ENCODE assay signal across 9 mouse cellular contexts in the genomic region with DNA sequence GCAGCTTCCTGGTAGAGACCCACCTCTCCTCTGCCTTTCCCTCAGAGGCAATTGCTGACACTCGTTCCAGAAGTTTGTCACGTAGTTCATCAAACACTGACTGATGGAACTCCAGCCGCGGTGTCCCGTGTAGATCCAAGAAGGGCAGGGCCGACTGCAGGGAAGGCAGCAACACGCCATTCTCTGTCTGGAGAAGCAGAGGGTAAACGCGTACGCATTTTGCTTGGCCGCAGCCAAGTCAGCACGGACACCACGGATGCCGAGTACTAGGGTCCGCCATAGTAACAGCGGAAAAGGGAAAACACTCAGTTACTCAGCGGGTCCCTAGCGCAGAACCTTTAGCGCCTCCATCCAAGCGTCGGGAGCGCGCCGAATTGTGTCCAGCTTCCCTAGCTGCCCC. TPM values are rescaled to one million over a fixed set of nuclear protein-coding genes. Genes with fewer than 3 reads are reported as not detected.
A peak's percentile ranks its signal among the peaks of the same experiment; 100 is the strongest.
DNase-seq lines count a peak whose midpoint lies in the region; ATAC-seq and TF ChIP-seq lines count a peak whose summit lies in the region.
"Had no signal": no experiment of that assay in that cellular context is flagged by ENCODE, and none has a peak within 500 bp of the region (broad histone marks: within the 10 kb centered on the region; RNA-seq: fewer than 3 reads in every experiment).

No protein-coding gene starts in this region.

- peak overlapping the region; percentile 95 for H3K27ac ChIP-seq in kidney, embryonic 15.5 days
- H3K27ac ChIP-seq in cortical plate, adult 2 months (ENCODE audit: insufficient read depth, low read length) = peak overlapping the region; percentile 75
- peak overlapping the region; percentile 94 for H3K27ac ChIP-seq in hindbrain, embryonic 16.5 days (ENCODE audit: low read depth, low read length)
- peak overlapping the region; percentile 92 for H3K27ac ChIP-seq in midbrain, embryonic 14.5 days (replicated peaks; ENCODE audit: low read depth, low read length)

- peak; percentile 17; the same call in 1 of the 2 replicates for TF ChIP-seq POLR2A in cortical plate, adult 2 months (IDR thresholded peaks at IDR 0.05; ENCODE audit: extremely low read depth, insufficient read depth, low read length)

- peak overlapping the region; percentile 68 for H3K4me2 ChIP-seq in kidney, embryonic 15.5 days
- H3K4me2 ChIP-seq in hindbrain, embryonic 16.5 days (ENCODE audit: low read length) = peak overlapping the region; percentile 94
- peak overlapping the region; percentile 83 for H3K4me2 ChIP-seq in midbrain, embryonic 14.5 days (ENCODE audit: low read length)

- no peak for TF ChIP-seq CTCF in cortical plate, adult 2 months (IDR thresholded peaks at IDR 0.05; ENCODE audit: extremely low read depth, insufficient read depth, low read length)

- peak overlapping the region; percentile 96 for H3K4me3 ChIP-seq in kidney, embryonic 15.5 days (replicated peaks)
- peak overlapping the region; percentile 99 for H3K4me3 ChIP-seq in cortical plate, adult 2 months (ENCODE audit: insufficient read depth, low read length)
- H3K4me3 ChIP-seq in hindbrain, embryonic 16.5 days (ENCODE audit: low read length) = peak overlapping the region; percentile 82
- H3K4me3 ChIP-seq in midbrain, embryonic 14.5 days (replicated peaks; ENCODE audit: low read depth, low read length) = peak overlapping the region; percentile 86

- under 1% methylated on average over 24 of the region's 24 CpGs for WGBS in kidney, embryonic 15.5 days
- under 1% methylated on average over 24 of the region's 24 CpGs for WGBS in hindbrain, embryonic 16.5 days
- WGBS in midbrain, embryonic 14.5 days = under 1% methylated on average over 24 of the region's 24 CpGs

- H3K27me3 ChIP-seq in kidney, embryonic 15.5 days = no peaks in the 10 kb centered on the region
- 0 out of 2 replicates have a peak, but pooled peaks cover 2% of the 10 kb centered on the region for H3K27me3 ChIP-seq in hindbrain, embryonic 16.5 days (replicated peaks; ENCODE audit: control insufficient read depth, insufficient read depth, low read length)
- no peaks in the 10 kb centered on the region for H3K27me3 ChIP-seq in midbrain, embryonic 14.5 days (ENCODE audit: control insufficient read depth, insufficient read depth, low read length)
- H3K27me3 ChIP-seq: Patski had no signal

- ATAC-seq in kidney, embryonic 15.5 days (replicated peaks; ENCODE audit: low FRiP score) = peak; percentile 48
- peak; percentile 53; the same call in 1 of the 2 replicates for ATAC-seq in hindbrain, embryonic 16.5 days
- ATAC-seq in midbrain, embryonic 14.5 days (ENCODE audit: low FRiP score, low TSS enrichment) = 0 out of 2 replicates have a peak, but pooled peaks have one; percentile 13

- peaks cover 36% of the 10 kb centered on the region for H3K36me3 ChIP-seq in kidney, embryonic 15.5 days
- H3K36me3 ChIP-seq in hindbrain, embryonic 16.5 days (ENCODE audit: control insufficient read depth, insufficient read depth, low read length) = peaks cover 10% of the 10 kb centered on the region
- peaks cover 27% of the 10 kb centered on the region for H3K36me3 ChIP-seq in midbrain, embryonic 14.5 days (ENCODE audit: control insufficient read depth, insufficient read depth, low read length)

- H3K4me1 ChIP-seq in kidney, embryonic 15.5 days = peaks cover 25% of the 10 kb centered on the region
- H3K4me1 ChIP-seq in cortical plate, adult 2 months (ENCODE audit: control insufficient read depth, insufficient read depth, low read length) = peaks cover 8% of the 10 kb centered on the region; the same call in 1 of the 2 replicates
- peaks cover 21% of the 10 kb centered on the region for H3K4me1 ChIP-seq in hindbrain, embryonic 16.5 days (ENCODE audit: control insufficient read depth, insufficient read depth, low read depth, low read length)
- H3K4me1 ChIP-seq in midbrain, embryonic 14.5 days (ENCODE audit: control insufficient read depth, insufficient read depth, low read length) = peaks cover 21% of the 10 kb centered on the region

- H3K9ac ChIP-seq in kidney, embryonic 15.5 days = peak overlapping the region; percentile 83
- H3K9ac ChIP-seq in hindbrain, embryonic 16.5 days (ENCODE audit: low read depth, low read length) = peak overlapping the region; percentile 92
- H3K9ac ChIP-seq in midbrain, embryonic 14.5 days (replicated peaks; ENCODE audit: low read length) = peak overlapping the region; percentile 88

- no peak for DNase-seq in kidney, postnatal 10 days
- no peak for DNase-seq in midbrain, embryonic 14.5 days
- no peak for DNase-seq in thymus, postnatal 10 days (ENCODE audit: low spot score in 2 of 2)
- no peak for DNase-seq in layer of hippocampus, adult 11-12 months (ENCODE audit: low spot score)
- no peak for DNase-seq in frontal cortex, postnatal 25 days (ENCODE audit: low spot score in 2 of 2)

- no peaks in the 10 kb centered on the region for H3K9me3 ChIP-seq in kidney, embryonic 15.5 days (replicated peaks)
- no peaks in the 10 kb centered on the region for H3K9me3 ChIP-seq in hindbrain, embryonic 16.5 days (ENCODE audit: control insufficient read depth, low read length)
- no peaks in the 10 kb centered on the region for H3K9me3 ChIP-seq in midbrain, embryonic 14.5 days (ENCODE audit: control insufficient read depth, low read length)

RNA-seq across cellular contexts. Expression of gene Nelfb, which starts 0.6 kb away (rescaled TPM):
- 114 and 124 TPM in 2 replicates for polyA plus RNA-seq in kidney, embryonic 15.5 days (2015; fragmentation: Nextera tagmentation; extraction: Ambion mirVana)
- polyA plus RNA-seq in cortical plate, adult 2 months (2012; rRNA removed) = 52.0 and 57.5 TPM in 2 replicates
- polyA plus RNA-seq in hindbrain, embryonic 16.5 days (2015; fragmentation: Nextera tagmentation; extraction: Ambion mirVana) = 105 and 112 TPM in 2 replicates
- 82.6 and 98.7 TPM in 2 replicates for polyA plus RNA-seq in midbrain, embryonic 14.5 days (2014; fragmentation: Nextera tagmentation; extraction: Ambion mirVana)

RNA-seq across cellular contexts. Expression of gene Stpg3, which starts 3.8 kb away (rescaled TPM):
- polyA plus RNA-seq in kidney, embryonic 15.5 days (2015; fragmentation: Nextera tagmentation; extraction: Ambion mirVana) = 0.23 and 0.55 TPM in 2 replicates
- polyA plus RNA-seq in cortical plate, adult 2 months (2012; rRNA removed) = 0.11 TPM in 1 of 2 replicates, not detected in the other
- not detected in 2 replicates for polyA plus RNA-seq in hindbrain, embryonic 16.5 days (2015; fragmentation: Nextera tagmentation; extraction: Ambion mirVana)
- 0.16 TPM in 1 of 2 replicates, not detected in the other for polyA plus RNA-seq in midbrain, embryonic 14.5 days (2014; fragmentation: Nextera tagmentation; extraction: Ambion mirVana)

RNA-seq across cellular contexts. Expression of gene Fam166a, which starts 7.9 kb away (rescaled TPM):
- polyA plus RNA-seq in kidney, embryonic 15.5 days (2015; fragmentation: Nextera tagmentation; extraction: Ambion mirVana) = 1.4 and 1.9 TPM in 2 replicates
- 0.19 and 0.21 TPM in 2 replicates for polyA plus RNA-seq in cortical plate, adult 2 months (2012; rRNA removed)
- polyA plus RNA-seq in hindbrain, embryonic 16.5 days (2015; fragmentation: Nextera tagmentation; extraction: Ambion mirVana) = 0.39 and 1.0 TPM in 2 replicates
- not detected in 2 replicates for polyA plus RNA-seq in midbrain, embryonic 14.5 days (2014; fragmentation: Nextera tagmentation; extraction: Ambion mirVana)

RNA-seq across cellular contexts. Expression of gene Tubb4b, which starts 13.8 kb away (rescaled TPM):
- 555 and 581 TPM in 2 replicates for polyA plus RNA-seq in kidney, embryonic 15.5 days (2015; fragmentation: Nextera tagmentation; extraction: Ambion mirVana)
- polyA plus RNA-seq in cortical plate, adult 2 months (2012; rRNA removed) = 527 and 537 TPM in 2 replicates
- 486 and 553 TPM in 2 replicates for polyA plus RNA-seq in hindbrain, embryonic 16.5 days (2015; fragmentation: Nextera tagmentation; extraction: Ambion mirVana)
- polyA plus RNA-seq in midbrain, embryonic 14.5 days (2014; fragmentation: Nextera tagmentation; extraction: Ambion mirVana) = 319 and 339 TPM in 2 replicates

RNA-seq across cellular contexts. Expression of gene Tor4a, which starts 14.0 kb away (rescaled TPM):
- polyA plus RNA-seq in kidney, embryonic 15.5 days (2015; fragmentation: Nextera tagmentation; extraction: Ambion mirVana) = 11.7 and 14.1 TPM in 2 replicates
- polyA plus RNA-seq in cortical plate, adult 2 months (2012; rRNA removed) = 2.5 TPM in 2 replicates
- 2.1 and 2.3 TPM in 2 replicates for polyA plus RNA-seq in hindbrain, embryonic 16.5 days (2015; fragmentation: Nextera tagmentation; extraction: Ambion mirVana)
- 0.66 and 1.1 TPM in 2 replicates for polyA plus RNA-seq in midbrain, embryonic 14.5 days (2014; fragmentation: Nextera tagmentation; extraction: Ambion mirVana)
